Mouse (Mus musculus) liver, embryonic 12.5 days (tissue): ENCODE results near the gene Efna2. TPM values are rescaled to one million over a fixed set of nuclear protein-coding genes. Genes with fewer than 3 reads are reported as not detected.
"Not testable (repeated sequence)": the region's sequence is repeated elsewhere in the genome, so short reads cannot be mapped to it uniquely, and the experiment has no call there.

ENCODE experiments used
- ATAC-seq: fragments of 200-750 bp; cut with Nextera tagmentation; 2 replicates; pipeline ENCODE4 v1.8.0; 2017; ENCODE audit warnings: moderate number of reproducible peaks, mild to moderate bottlenecking, moderate library complexity
- H3K27ac ChIP-seq: fragments of 300-500 bp; sonication (generic); 2 replicates; pipeline ENCODE4 v1.5.1; 2016; ENCODE audit warnings: mild to moderate bottlenecking
- H3K27me3 ChIP-seq: fragments of 300-500 bp; sonication (generic); replicated peaks from 2 replicates; pipeline ENCODE4 v1.6.1; 2016; ENCODE audit warnings: mild to moderate bottlenecking, moderate library complexity
- H3K36me3 ChIP-seq: fragments of 300-500 bp; sonication (generic); 2 replicates; pipeline ENCODE4 v1.6.1; 2016; ENCODE audit warnings: mild to moderate bottlenecking, moderate library complexity
- H3K4me1 ChIP-seq: fragments of 300-500 bp; sonication (generic); 2 replicates; pipeline ENCODE4 v1.6.1; 2016
- H3K4me2 ChIP-seq: fragments of 300-500 bp; sonication (generic); 2 replicates; pipeline ENCODE4 v1.6.1; 2016; ENCODE audit warnings: mild to moderate bottlenecking, moderate library complexity
- H3K4me3 ChIP-seq: fragments of 300-500 bp; sonication (generic); 2 replicates; pipeline ENCODE4 v1.5.1; 2016; ENCODE audit warnings: mild to moderate bottlenecking, moderate library complexity
- H3K9ac ChIP-seq: fragments of 300-500 bp; sonication (generic); 2 replicates; pipeline ENCODE4 v1.6.1; 2016; ENCODE audit warnings: mild to moderate bottlenecking, moderate library complexity
- H3K9me3 ChIP-seq: fragments of 300-500 bp; sonication (generic); replicated peaks from 2 replicates; pipeline ENCODE4 v1.6.1; 2016; ENCODE audit warnings: mild to moderate bottlenecking, moderate library complexity
- WGBS: fragments of 180-500 bp; shearing (Covaris S2); methylation state at CpG from one replicate; pipeline ENCODE4 v1.1.7; 2016; ENCODE audit not compliant: insufficient replicate concordance; 5-methylcytosine and 5-hydroxymethylcytosine counted together
- polyA plus RNA-seq: library from polyadenylated mRNA; unstranded; fragments of >200 nt; fragmentation: Nextera tagmentation; extraction: Ambion mirVana; gene quantifications from 2 replicates; pipeline ENCODE4 v1.2.1, GENCODE M21; 2016

Efna2 gene
- polyA plus RNA-seq, 1 experiment from 2014 or later: 3.1 TPM

GRCm38 (mm10) chr10:80165392-80166128, 13.7 kb upstream of the Efna2 start, which contains the start of gene Cirbp:
Cirbp (plus strand) TSS chr10:80165985.
- Histone ChIP-seq H3K4me3 (peak within 1 kb of the TSS; percentile 76), H3K36me3 (peaks cover 13% of the 10 kb centered on the region), H3K27ac (peak within 1 kb of the TSS; percentile 82), H3K4me1 (peaks cover 81% of the 10 kb centered on the region), H3K9me3 (no peaks in the 10 kb centered on the region; the same call in 1 of the 2 replicates), H3K27me3 (0 out of 2 replicates have a peak, but pooled peaks cover 10% of the 10 kb centered on the region), H3K4me2 (peak within 1 kb of the TSS; percentile 90), H3K9ac (peak within 1 kb of the TSS; percentile 92)
- ATAC-seq: no peak
- 26% methylated on average over 20 of the region's 20 CpGs for WGBS

GRCm38 (mm10) chr10:80166136-80166535, 13.1 kb upstream of the Efna2 start:
- 78% methylated on average over 4 of the region's 4 CpGs for WGBS
- peak overlapping the region; percentile 90 for H3K4me2 ChIP-seq
- ATAC-seq, H3K9me3 ChIP-seq, H3K27me3 ChIP-seq, H3K9ac ChIP-seq, H3K4me3 ChIP-seq: not testable (repeated sequence)
- peaks cover 76% of the 10 kb centered on the region for H3K4me1 ChIP-seq
- H3K36me3 ChIP-seq: peaks cover 19% of the 10 kb centered on the region
- peak overlapping the region; percentile 82; the same call in 1 of the 2 replicates for H3K27ac ChIP-seq

GRCm38 (mm10) chr10:80167460-80168037, 11.7 kb upstream of the Efna2 start:
- H3K4me3 ChIP-seq: peak overlapping the region; percentile 76
- peaks cover 73% of the 10 kb centered on the region for H3K4me1 ChIP-seq
- peaks cover 31% of the 10 kb centered on the region for H3K36me3 ChIP-seq
- peak; percentile 83 for ATAC-seq
- under 1% methylated on average over 55 of the region's 55 CpGs for WGBS
- H3K4me2 ChIP-seq: peak overlapping the region; percentile 88
- 0 out of 2 replicates have a peak, but pooled peaks cover 10% of the 10 kb centered on the region for H3K27me3 ChIP-seq
- peak overlapping the region; percentile 98 for H3K27ac ChIP-seq
- no peaks in the 10 kb centered on the region; the same call in 1 of the 2 replicates for H3K9me3 ChIP-seq
- peak overlapping the region; percentile 92 for H3K9ac ChIP-seq

- peaks cover 68% of the 10 kb centered on the region for H3K4me1 ChIP-seq
- H3K9me3 ChIP-seq: no peaks in the 10 kb centered on the region; the same call in 1 of the 2 replicates
- peaks cover 31% of the 10 kb centered on the region for H3K36me3 ChIP-seq
- H3K27me3 ChIP-seq: 0 out of 2 replicates have a peak, but pooled peaks cover 10% of the 10 kb centered on the region
- peak overlapping the region; percentile 76 for H3K4me3 ChIP-seq
- peak overlapping the region; percentile 98 for H3K27ac ChIP-seq
- under 1% methylated on average over 48 of the region's 48 CpGs for WGBS
- peak overlapping the region; percentile 92 for H3K9ac ChIP-seq
- ATAC-seq: peak; percentile 53
- H3K4me2 ChIP-seq: peak overlapping the region; percentile 88
Observed at GRCm38 (mm10) chr10:80168038-80168661, 11.1 kb upstream of the Efna2 start.

GRCm38 (mm10) chr10:80169070-80169469, 10.2 kb upstream of the Efna2 start:
- WGBS: 60% methylated on average over 1 of the region's 1 CpGs
- peak overlapping the region; percentile 98 for H3K27ac ChIP-seq
- peaks cover 31% of the 10 kb centered on the region for H3K36me3 ChIP-seq
- no peaks in the 10 kb centered on the region; the same call in 1 of the 2 replicates for H3K9me3 ChIP-seq
- peak overlapping the region; percentile 76 for H3K4me3 ChIP-seq
- 0 out of 2 replicates have a peak, but pooled peaks cover 5% of the 10 kb centered on the region for H3K27me3 ChIP-seq
- H3K9ac ChIP-seq: peak overlapping the region; percentile 92
- peaks cover 70% of the 10 kb centered on the region for H3K4me1 ChIP-seq
- no peak for ATAC-seq
- peak overlapping the region; percentile 88 for H3K4me2 ChIP-seq

DNA sequence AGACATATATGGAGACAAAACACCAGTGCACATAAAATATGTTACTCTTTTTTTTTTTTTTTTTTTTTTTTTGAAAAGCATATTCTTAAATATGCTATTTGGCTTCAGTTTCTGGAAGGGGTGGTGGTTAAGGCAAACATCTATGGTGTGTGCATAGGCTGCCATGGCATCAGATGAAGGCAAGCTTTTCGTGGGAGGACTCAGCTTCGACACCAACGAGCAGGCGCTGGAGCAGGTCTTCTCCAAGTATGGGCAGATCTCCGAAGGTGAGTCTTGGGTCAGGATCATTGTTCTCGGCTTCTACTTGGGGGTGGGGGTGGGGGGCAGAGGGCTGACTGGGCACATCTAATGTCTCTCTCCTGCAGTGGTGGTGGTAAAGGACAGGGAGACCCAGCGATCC, 9.6 kb upstream of the Efna2 start:
- H3K27ac ChIP-seq: no peak overlapping the region
- H3K9me3 ChIP-seq: no peaks in the 10 kb centered on the region; the same call in 1 of the 2 replicates
- H3K36me3 ChIP-seq: peaks cover 31% of the 10 kb centered on the region
- H3K4me2 ChIP-seq: peak overlapping the region; percentile 88; the same call in 1 of the 2 replicates
- no peak for ATAC-seq
- H3K4me3 ChIP-seq: no peak overlapping the region
- no peaks in the 10 kb centered on the region for H3K27me3 ChIP-seq
- H3K4me1 ChIP-seq: peaks cover 70% of the 10 kb centered on the region
- no peak overlapping the region for H3K9ac ChIP-seq
- WGBS: 93% methylated on average over 7 of the region's 7 CpGs

GRCm38 (mm10) chr10:80170052-80170451, 9.2 kb upstream of the Efna2 start:
- 89% methylated on average over 16 of the region's 16 CpGs for WGBS
- peaks cover 31% of the 10 kb centered on the region for H3K36me3 ChIP-seq
- H3K4me3 ChIP-seq: no peak overlapping the region
- H3K4me1 ChIP-seq: peaks cover 70% of the 10 kb centered on the region
- ATAC-seq: no peak
- H3K27me3 ChIP-seq: no peaks in the 10 kb centered on the region
- H3K27ac ChIP-seq: no peak overlapping the region
- no peak overlapping the region for H3K9ac ChIP-seq
- no peaks in the 10 kb centered on the region; the same call in 1 of the 2 replicates for H3K9me3 ChIP-seq
- H3K4me2 ChIP-seq: no peak overlapping the region

GRCm38 (mm10) chr10:80170601-80171021, 8.7 kb upstream of the Efna2 start:
- H3K4me1 ChIP-seq: peaks cover 70% of the 10 kb centered on the region
- H3K9me3 ChIP-seq: no peaks in the 10 kb centered on the region; the same call in 1 of the 2 replicates
- no peak overlapping the region for H3K4me2 ChIP-seq
- 94% methylated on average over 19 of the region's 19 CpGs for WGBS
- H3K36me3 ChIP-seq: peaks cover 31% of the 10 kb centered on the region
- no peak overlapping the region for H3K27ac ChIP-seq
- no peak for ATAC-seq
- no peak overlapping the region for H3K9ac ChIP-seq
- H3K4me3 ChIP-seq: no peak overlapping the region
- H3K27me3 ChIP-seq: no peaks in the 10 kb centered on the region

DNA sequence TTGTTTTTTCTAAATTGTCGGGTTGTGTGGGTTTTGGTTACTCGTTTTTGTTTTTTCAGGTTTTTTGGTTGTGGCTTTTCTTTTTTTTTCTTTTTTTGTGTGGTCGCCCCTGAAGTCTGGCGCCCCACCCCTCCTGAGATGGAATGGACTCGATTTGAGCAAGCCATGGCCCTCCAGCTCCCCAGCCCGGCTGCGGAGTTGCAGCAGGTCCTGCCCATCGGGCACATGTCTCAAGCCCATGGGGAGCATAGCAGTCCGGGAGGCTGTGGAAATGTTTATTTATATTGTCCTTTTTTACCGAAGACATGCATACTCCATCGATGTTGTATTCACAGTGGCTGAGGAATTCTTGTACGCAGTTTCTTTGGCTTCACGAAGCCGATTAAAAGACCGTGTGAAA, 8.0 kb upstream of the Efna2 start:
- WGBS: 89% methylated on average over 15 of the region's 15 CpGs
- no peak for ATAC-seq
- no peaks in the 10 kb centered on the region; the same call in 1 of the 2 replicates for H3K9me3 ChIP-seq
- H3K9ac ChIP-seq: no peak overlapping the region
- H3K4me3 ChIP-seq: no peak overlapping the region
- H3K36me3 ChIP-seq: peaks cover 31% of the 10 kb centered on the region
- H3K27me3 ChIP-seq: no peaks in the 10 kb centered on the region
- no peak overlapping the region for H3K4me2 ChIP-seq
- H3K4me1 ChIP-seq: peaks cover 67% of the 10 kb centered on the region
- no peak overlapping the region for H3K27ac ChIP-seq

- 88% methylated on average over 45 of the region's 45 CpGs for WGBS
- H3K9ac ChIP-seq: peak overlapping the region; percentile 76
- peak overlapping the region; percentile 77 for H3K4me3 ChIP-seq
- no peak for ATAC-seq
- peaks cover 3% of the 10 kb centered on the region; the same call in 1 of the 2 replicates for H3K27me3 ChIP-seq
- peaks cover 60% of the 10 kb centered on the region for H3K4me1 ChIP-seq
- peak overlapping the region; percentile 85 for H3K4me2 ChIP-seq
- no peaks in the 10 kb centered on the region; the same call in 1 of the 2 replicates for H3K9me3 ChIP-seq
- H3K36me3 ChIP-seq: peaks cover 31% of the 10 kb centered on the region
- peak overlapping the region; percentile 86 for H3K27ac ChIP-seq
Observed at GRCm38 (mm10) chr10:80171760-80172526, 7.3 kb upstream of the Efna2 start.
